Mouse (Mus musculus): ENCODE measurements around the gene AI661453. TPM values are rescaled to one million over a fixed set of nuclear protein-coding genes. Genes with fewer than 3 reads are reported as not detected.
A peak's percentile ranks its signal among the peaks of the same experiment; 100 is the strongest.

Gene AI661453
- total and polyA plus RNA-seq, 3 experiments: not detected

DNA sequence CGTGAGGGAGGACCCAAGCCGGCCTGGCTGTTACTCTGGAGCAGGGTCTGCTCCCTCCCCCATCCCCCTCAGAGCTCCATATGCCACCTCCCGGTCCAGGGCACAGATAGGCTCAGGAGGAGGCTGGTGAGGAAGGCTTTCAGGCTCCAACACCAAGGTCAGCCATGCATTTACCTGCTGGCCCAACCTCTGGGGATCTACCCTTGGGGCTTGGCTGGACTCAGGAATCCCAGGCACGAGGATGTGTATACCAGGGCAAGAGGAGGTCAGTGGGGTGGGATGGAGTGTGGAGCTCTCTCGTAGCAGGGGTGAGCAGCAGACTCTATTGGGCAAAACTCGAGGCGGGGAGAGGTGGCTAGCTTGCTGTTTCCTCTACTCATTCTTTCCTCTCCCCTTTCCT is 16.5 kb downstream of the AI661453 start:
- DNase-seq (ENCODE audit: low read depth, low spot score): no peak
- Histone ChIP-seq H3K27me3 (ENCODE audit: control insufficient read depth in 1 of 2, insufficient read depth in 2 of 2, low read length in 2 of 2) (no peaks in the 10 kb centered on the region), H3K4me1 (ENCODE audit: control insufficient read depth in 1 of 2, insufficient read depth in 2 of 2, low read length in 2 of 2) (peaks cover 6 to 20% of the 10 kb centered on the region in 2 experiments), H3K36me3 (ENCODE audit: control insufficient read depth in 1 of 2, insufficient read depth in 2 of 2, low read length in 2 of 2) (peaks cover 0 to 4% of the 10 kb centered on the region in 2 experiments; a peak in 1 of 4 replicates), H3K9ac (ENCODE audit: control insufficient read depth, low read depth, low read length, poor library complexity, severe bottlenecking) (no peak overlapping the region), H3K4me3 (ENCODE audit: control insufficient read depth in 1 of 2, insufficient read depth in 1 of 2, low read depth in 2 of 2, low read length in 2 of 2) (no peak overlapping the region), H3K9me3 (replicated peaks; ENCODE audit: insufficient read depth, low read length) (no peaks in the 10 kb centered on the region), H3K27ac (ENCODE audit: control insufficient read depth, low read depth, low read length) (no peak overlapping the region), H3K79me2 (ENCODE audit: control insufficient read depth, insufficient read depth, low read length, poor library complexity) (no peaks in the 10 kb centered on the region)
- no peak for TF ChIP-seq HCFC1 (IDR thresholded peaks at IDR 0.05; ENCODE audit: low read depth, low read length)

DNA sequence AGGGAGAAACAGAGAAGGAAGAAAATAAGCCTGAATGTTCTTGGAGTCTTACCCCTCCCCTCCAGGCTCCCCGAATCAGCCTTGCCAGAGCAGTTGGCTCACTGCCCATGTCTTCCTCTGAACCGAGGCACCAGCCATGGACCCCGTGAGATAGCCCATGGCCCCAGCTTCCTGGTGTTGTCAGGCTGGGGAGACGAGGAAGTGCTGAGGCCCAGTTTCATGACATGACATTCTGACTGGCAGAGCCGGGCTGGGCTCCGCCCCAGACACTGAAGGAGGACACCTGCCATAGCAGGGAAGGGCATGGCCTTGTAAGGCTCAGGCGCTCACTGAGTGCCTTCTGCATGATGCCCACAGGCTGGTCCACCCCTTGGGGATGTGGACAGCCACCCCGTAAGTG is 18.3 kb downstream of the AI661453 start:
- no peaks in the 10 kb centered on the region for H3K27me3 ChIP-seq (ENCODE audit: control insufficient read depth in 1 of 2, insufficient read depth in 2 of 2, low read length in 2 of 2)
- H3K9ac ChIP-seq (ENCODE audit: control insufficient read depth, low read depth, low read length, poor library complexity, severe bottlenecking): peak overlapping the region; percentile 4; the same call in 1 of the 2 replicates
- H3K4me1 ChIP-seq (ENCODE audit: control insufficient read depth in 1 of 2, insufficient read depth in 2 of 2, low read length in 2 of 2): peaks cover 6 to 23% of the 10 kb centered on the region in 2 experiments
- peaks cover 0 to 4% of the 10 kb centered on the region in 2 experiments; a peak in 1 of 4 replicates for H3K36me3 ChIP-seq (ENCODE audit: control insufficient read depth in 1 of 2, insufficient read depth in 2 of 2, low read length in 2 of 2)
- peak overlapping the region; percentile 5 to 26; a peak in 2 of 4 replicates for H3K4me3 ChIP-seq (ENCODE audit: control insufficient read depth in 1 of 2, insufficient read depth in 1 of 2, low read depth in 2 of 2, low read length in 2 of 2)
- no peaks in the 10 kb centered on the region for H3K9me3 ChIP-seq (replicated peaks; ENCODE audit: insufficient read depth, low read length)
- 0 out of 2 replicates have a peak overlapping the region, but pooled peaks have one; percentile 21 for H3K27ac ChIP-seq (ENCODE audit: control insufficient read depth, low read depth, low read length)
- DNase-seq (ENCODE audit: low read depth, low spot score): peak; percentile 91
- H3K79me2 ChIP-seq (ENCODE audit: control insufficient read depth, insufficient read depth, low read length, poor library complexity): no peaks in the 10 kb centered on the region
- peak; percentile 84 for TF ChIP-seq ELF1 (IDR thresholded peaks at IDR 0.05; ENCODE audit: low read depth, low read length)
- TF ChIP-seq CHD1 (IDR thresholded peaks at IDR 0.05; ENCODE audit: low read depth, low read length): no peak
- TF ChIP-seq BHLHE40 (IDR thresholded peaks at IDR 0.05; ENCODE audit: borderline replicate concordance, low read depth, low read length): no peak
- TF ChIP-seq SMC3 (IDR thresholded peaks at IDR 0.05; ENCODE audit: low read depth, low read length): no peak
- TF ChIP-seq MEF2A (IDR thresholded peaks at IDR 0.05; ENCODE audit: extremely low read depth, insufficient replicate concordance, low read depth, low read length, poor library complexity, severe bottlenecking): no peak
- peak; percentile 19; the same call in 1 of the 2 replicates for TF ChIP-seq TAL1 (IDR thresholded peaks at IDR 0.05; ENCODE audit: low read length)
- TF ChIP-seq GATA1 (IDR thresholded peaks at IDR 0.05; ENCODE audit: low read depth, low read length): peak; percentile 21; the same call in 1 of the 2 replicates
- TF ChIP-seq MYC (IDR thresholded peaks at IDR 0.05; ENCODE audit: low read depth, low read length): 0 out of 2 replicates have a peak, but pooled peaks have one; percentile 44
- TF ChIP-seq ZNF384 (IDR thresholded peaks at IDR 0.05; ENCODE audit: low read depth, low read length): no peak
- TF ChIP-seq UBTF (IDR thresholded peaks at IDR 0.05; ENCODE audit: borderline replicate concordance, insufficient read depth, low read depth, low read length): no peak
- TF ChIP-seq CTCF (IDR thresholded peaks at IDR 0.05 in 2 of 3, conservative IDR thresholded peaks at IDR 0.05 in 1 of 3; ENCODE audit: control insufficient read depth in 1 of 3, insufficient read depth in 1 of 3, low read depth in 2 of 3, low read length in 3 of 3, poor library complexity in 1 of 3, severe bottlenecking in 1 of 3): no peak
- TF ChIP-seq POLR2A (IDR thresholded peaks at IDR 0.05; ENCODE audit: control insufficient read depth in 1 of 2, insufficient read depth in 1 of 2, low read depth in 1 of 2, low read length in 2 of 2, poor library complexity in 1 of 2): peak in 1 of 2 experiments; percentile 49; a peak in 1 of 4 replicates
- TF ChIP-seq JUND (IDR thresholded peaks at IDR 0.05; ENCODE audit: low read depth, low read length): no peak
- TF ChIP-seq HCFC1 (IDR thresholded peaks at IDR 0.05; ENCODE audit: low read depth, low read length): 0 out of 2 replicates have a peak, but pooled peaks have one; percentile 45
- no peak for TF ChIP-seq MXI1 (IDR thresholded peaks at IDR 0.05; ENCODE audit: low read depth, low read length)
- no peak for TF ChIP-seq POLR2AphosphoS2 (IDR thresholded peaks at IDR 0.05; ENCODE audit: low read length)
- TF ChIP-seq KAT2A (conservative IDR thresholded peaks at IDR 0.05; ENCODE audit: low read depth, low read length): no peak
- TF ChIP-seq GABPA (IDR thresholded peaks at IDR 0.05; ENCODE audit: low read depth, low read length): no peak
- TF ChIP-seq RAD21 (IDR thresholded peaks at IDR 0.05; ENCODE audit: low read depth, low read length): no peak
- peak; percentile 40 for TF ChIP-seq SIN3A (IDR thresholded peaks at IDR 0.05; ENCODE audit: low read length)
- TF ChIP-seq USF2 (IDR thresholded peaks at IDR 0.05; ENCODE audit: borderline replicate concordance in 1 of 2, insufficient read depth in 1 of 2, low read depth in 1 of 2, low read length in 2 of 2): no peak
- TF ChIP-seq MAX (IDR thresholded peaks at IDR 0.05; ENCODE audit: low read length): no peak; the same call in 1 of the 2 replicates
- no peak; the same call in 1 of the 2 replicates for TF ChIP-seq RCOR1 (IDR thresholded peaks at IDR 0.05; ENCODE audit: low read depth, low read length)
- TF ChIP-seq TCF12 (IDR thresholded peaks at IDR 0.05; ENCODE audit: low read depth, low read length): 0 out of 2 replicates have a peak, but pooled peaks have one; percentile 22
- no peak for TF ChIP-seq NELFE (IDR thresholded peaks at IDR 0.05; ENCODE audit: low read depth, low read length)
- no peak for TF ChIP-seq CHD2 (IDR thresholded peaks at IDR 0.05; ENCODE audit: low read length)
- TF ChIP-seq E2F4 (IDR thresholded peaks at IDR 0.05; ENCODE audit: borderline replicate concordance, low read depth, low read length): no peak
- no peak for TF ChIP-seq ZC3H11A (IDR thresholded peaks at IDR 0.05; ENCODE audit: low read depth, low read length)
- peak in 1 of 2 experiments; percentile 46; a peak in 3 of 4 replicates for TF ChIP-seq EP300 (IDR thresholded peaks at IDR 0.05; ENCODE audit: low read depth in 1 of 2, low read length in 2 of 2)
- no peak for TF ChIP-seq MYB (IDR thresholded peaks at IDR 0.05; ENCODE audit: low read depth, low read length)
- no peak for TF ChIP-seq ZKSCAN1 (IDR thresholded peaks at IDR 0.05; ENCODE audit: low read depth, low read length)
